Mouse (Mus musculus): ENCODE data around the gene Ipo7. TPM values are rescaled to one million over a fixed set of nuclear protein-coding genes. Genes with fewer than 3 reads are reported as not detected.

The Ipo7 gene
- polyA plus RNA-seq, 1 experiment from 2014 or later: 25.0 TPM

Other genes with a start within 250 kb of the Ipo7 start
- 0.44 and 0.67 TPM in 2 replicates for gene Nrip3, start 236.2 kb upstream of the Ipo7 start, polyA plus RNA-seq (2015; fragmentation: Nextera tagmentation; extraction: Ambion mirVana)
- gene Scube2, start 152.6 kb upstream of the Ipo7 start, polyA plus RNA-seq (2015; fragmentation: Nextera tagmentation; extraction: Ambion mirVana): 0.06 and 0.14 TPM in 2 replicates
- 6.7 TPM in 2 replicates for gene Dennd5a, start 57.8 kb upstream of the Ipo7 start, polyA plus RNA-seq (2015; fragmentation: Nextera tagmentation; extraction: Ambion mirVana)
- 35.4 and 45.7 TPM in 2 replicates for gene Tmem41b, start 31.3 kb upstream of the Ipo7 start, polyA plus RNA-seq (2015; fragmentation: Nextera tagmentation; extraction: Ambion mirVana)
- gene Zfp143, start 42.9 kb downstream of the Ipo7 start, polyA plus RNA-seq (2015; fragmentation: Nextera tagmentation; extraction: Ambion mirVana): 10.3 and 11.1 TPM in 2 replicates
- 10.2 and 12.2 TPM in 2 replicates for gene Wee1, start 103.8 kb downstream of the Ipo7 start, polyA plus RNA-seq (2015; fragmentation: Nextera tagmentation; extraction: Ambion mirVana)
- 10.2 and 12.9 TPM in 2 replicates for gene Swap70, start 203.4 kb downstream of the Ipo7 start, polyA plus RNA-seq (2015; fragmentation: Nextera tagmentation; extraction: Ambion mirVana)